Mouse (Mus musculus) NIH3T3 (cell line): ENCODE results near the gene Aldh3a1.

Experiments
- DNase-seq: peaks from one replicate; pipeline ENCODE4 v3.0.0-alpha.2; 2012; ENCODE audit warnings: low read depth

Gene Aldh3a1

GRCm38 (mm10) chr11:61236015-61236414, 28.7 kb downstream of the Aldh3a1 start:
- DNase-seq: no peak

DNA sequence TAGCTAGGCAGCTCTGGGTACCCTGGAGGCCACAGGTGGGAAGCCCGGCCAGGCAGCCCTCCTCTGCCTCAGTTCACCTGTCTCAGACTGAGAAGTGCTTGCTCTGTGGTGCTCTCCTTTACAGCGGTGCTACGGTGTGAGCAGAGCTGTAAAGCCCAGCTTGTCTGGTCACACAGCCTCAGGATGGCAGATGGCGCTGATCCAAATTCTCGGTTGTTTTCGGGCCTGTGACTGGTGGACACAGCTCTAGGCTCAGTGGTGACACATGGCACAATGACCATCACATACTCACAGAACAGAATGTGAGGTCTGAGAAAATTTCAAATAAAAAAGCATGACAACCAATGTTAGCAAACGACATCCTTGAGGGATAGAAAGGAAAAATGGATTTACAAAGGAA, 37.1 kb downstream of the Aldh3a1 start:
- no peak for DNase-seq

- no peak for DNase-seq
Measured at GRCm38 (mm10) chr11:61251741-61252140, 44.4 kb downstream of the Aldh3a1 start.

GRCm38 (mm10) chr11:61252807-61253206, 45.5 kb downstream of the Aldh3a1 start:
- DNase-seq: no peak

- no peak for DNase-seq
Measured at GRCm38 (mm10) chr11:61259106-61259505, 51.8 kb downstream of the Aldh3a1 start.

GRCm38 (mm10) chr11:61262516-61262915, 55.2 kb downstream of the Aldh3a1 start:
- DNase-seq: no peak

DNA sequence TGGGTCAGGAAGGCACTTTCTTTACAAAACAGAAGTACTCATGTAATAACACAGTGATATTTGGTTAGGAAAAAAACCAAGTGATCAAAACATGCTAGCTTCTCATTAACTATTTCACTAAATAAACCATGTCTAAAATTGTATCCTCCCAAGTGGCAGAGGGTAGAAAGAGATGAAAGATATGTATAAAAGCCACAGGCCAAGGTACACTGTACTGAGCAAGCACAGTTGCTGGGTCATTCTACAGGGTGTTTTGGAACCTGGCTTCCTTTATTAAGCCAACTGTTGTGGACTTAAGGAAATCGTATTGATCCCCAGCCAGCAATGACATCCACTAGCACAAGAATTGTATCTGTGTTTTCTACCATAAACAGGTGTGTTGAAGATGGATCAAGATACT, 56.5 kb downstream of the Aldh3a1 start:
- DNase-seq: no peak

GRCm38 (mm10) chr11:61266551-61267533, 59.5 kb downstream of the Aldh3a1 start, which contains the start of gene Aldh3a2:
TSS of gene Aldh3a2 (minus strand) at chr11:61267464.
- DNase-seq: peak; percentile 96
